Mouse (Mus musculus) lung, embryonic 14.5 days (tissue): ENCODE results near the gene Tmsb15b1. TPM values are rescaled to one million over a fixed set of nuclear protein-coding genes. Genes with fewer than 3 reads are reported as not detected.

Experiments used
- ATAC-seq: fragments of 200-750 bp; cut with Nextera tagmentation; 2 replicates; pipeline ENCODE4 v1.8.0; 2017; ENCODE audit warnings: mild to moderate bottlenecking, moderate TSS enrichment, moderate library complexity; ENCODE audit not compliant: insufficient read depth
- DNase-seq: peaks from one replicate; pipeline ENCODE4 v3.0.0-alpha.2; 2015
- H3K27ac ChIP-seq: fragments of 300-500 bp; sonication (generic); 2 replicates; pipeline ENCODE4 v1.5.1; 2014; ENCODE audit warnings: low read depth, mild to moderate bottlenecking, moderate library complexity
- H3K27me3 ChIP-seq: fragments of 300-500 bp; sonication (generic); 2 replicates; pipeline ENCODE4 v1.6.1; 2014; ENCODE audit warnings: low read length, control low read depth; ENCODE audit not compliant: insufficient read depth
- H3K36me3 ChIP-seq: fragments of 300-500 bp; sonication (generic); 2 replicates; pipeline ENCODE4 v1.6.1; 2014; ENCODE audit warnings: control low read depth; ENCODE audit not compliant: insufficient read depth
- H3K4me1 ChIP-seq: fragments of 300-500 bp; sonication (generic); 2 replicates; pipeline ENCODE4 v1.6.1; 2014; ENCODE audit warnings: antibody characterized with exemption, control low read depth; ENCODE audit not compliant: insufficient read depth
- H3K4me2 ChIP-seq: fragments of 300-500 bp; sonication (generic); 2 replicates; pipeline ENCODE4 v1.6.1; 2014; ENCODE audit warnings: mild to moderate bottlenecking
- H3K4me3 ChIP-seq: fragments of 300-500 bp; sonication (generic); 2 replicates; pipeline ENCODE4 v1.5.1; 2014; ENCODE audit warnings: low read depth, low read length
- H3K9ac ChIP-seq: fragments of 300-500 bp; sonication (generic); 2 replicates; pipeline ENCODE4 v1.6.1; 2014
- H3K9me3 ChIP-seq: fragments of 300-500 bp; sonication (generic); 2 replicates; pipeline ENCODE4 v1.6.1; 2016; ENCODE audit warnings: low read depth, low read length, control low read depth
- CTCF ChIP-seq: IDR thresholded peaks from 2 replicates; pipeline ENCODE4 v1.5.1; 2016; ENCODE audit warnings: antibody characterized with exemption, low read depth
- WGBS: fragments of 180-500 bp; shearing (Covaris S2); extraction: QIAGEN DNeasy Blood & Tissue Kit; methylation state at CpG from one replicate; pipeline ENCODE4 v1.1.7; 2014; 5-methylcytosine and 5-hydroxymethylcytosine counted together
- polyA plus RNA-seq: library from polyadenylated mRNA; unstranded; fragments of >200 nt; fragmentation: Nextera tagmentation; extraction: Ambion mirVana; gene quantifications from 2 replicates; pipeline ENCODE4 v1.2.1, GENCODE M21; 2014

Gene Tmsb15b1
- polyA plus RNA-seq, 1 experiment from 2014 or later, result 22.3 TPM

- Histone ChIP-seq H3K27ac (no peak overlapping the region), H3K27me3 (no peaks in the 10 kb centered on the region), H3K9ac (no peak overlapping the region), H3K4me2 (no peak overlapping the region), H3K36me3 (no peaks in the 10 kb centered on the region), H3K9me3 (no peaks in the 10 kb centered on the region), H3K4me1 (no peaks in the 10 kb centered on the region), H3K4me3 (no peak overlapping the region)
- DNase-seq (no peak), ATAC-seq (no peak)
- 8% methylated on average over 3 of the region's 3 CpGs for WGBS
- no peak for TF ChIP-seq CTCF
These were observed 38.7 kb downstream of the Tmsb15b1 start for GRCm38 (mm10) chrX:136937985-136938384.

- ATAC-seq, result no peak
- no peak within 1 kb of the TSS for H3K4me3 ChIP-seq
- H3K9ac ChIP-seq, result no peak within 1 kb of the TSS
- H3K4me1 ChIP-seq, result no peaks in the 10 kb centered on the region
- WGBS, result 92% methylated on average over 14 of the region's 14 CpGs
- H3K36me3 ChIP-seq, result no peaks in the 10 kb centered on the region
- H3K27ac ChIP-seq, result no peak within 1 kb of the TSS
- no peaks in the 10 kb centered on the region for H3K27me3 ChIP-seq
- no peaks in the 10 kb centered on the region for H3K9me3 ChIP-seq
- no peak within 1 kb of the TSS for H3K4me2 ChIP-seq
- DNase-seq, result no peak
- TF ChIP-seq CTCF, result no peak
These were observed 49.6 kb downstream of the Tmsb15b1 start, which contains the start of gene H2bfm for GRCm38 (mm10) chrX:136927031-136927430. Gene H2bfm, plus strand, starts transcription at chrX:136927325.

DNA sequence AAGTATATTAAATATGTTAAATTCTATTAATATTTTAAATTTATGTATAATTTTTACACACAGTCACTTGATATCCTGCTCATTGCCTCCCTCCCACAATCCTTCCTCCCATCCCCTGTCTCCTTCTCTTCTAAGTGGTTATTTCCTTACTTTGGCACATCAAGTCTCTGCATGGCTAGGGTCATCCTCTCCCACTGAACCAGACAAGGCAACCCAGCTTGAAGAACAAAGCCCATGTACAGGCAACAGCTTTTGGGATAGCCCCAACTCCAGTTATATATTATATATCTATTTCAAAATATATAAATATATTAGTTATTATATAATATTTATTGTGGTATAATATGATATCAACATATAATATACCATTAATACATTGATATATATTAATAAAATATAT lies 50.8 kb downstream of the Tmsb15b1 start:
- no peaks in the 10 kb centered on the region for H3K27me3 ChIP-seq
- no peak overlapping the region for H3K27ac ChIP-seq
- DNase-seq, result no peak
- TF ChIP-seq CTCF, result no peak
- no peak overlapping the region for H3K4me3 ChIP-seq
- H3K36me3 ChIP-seq, result no peaks in the 10 kb centered on the region
- no peak overlapping the region for H3K9ac ChIP-seq
- no peak overlapping the region for H3K4me2 ChIP-seq
- ATAC-seq, result no peak
- no peaks in the 10 kb centered on the region for H3K9me3 ChIP-seq
- no peaks in the 10 kb centered on the region for H3K4me1 ChIP-seq

Other genes starting within 250 kb of the Tmsb15b1 start
- gene Morf4l2, start 233.2 kb downstream of the Tmsb15b1 start, polyA plus RNA-seq, result 572 and 614 TPM in 2 replicates
- gene Glra4, start 196.7 kb downstream of the Tmsb15b1 start, polyA plus RNA-seq, result 0.13 TPM in 1 of 2 replicates, not detected in the other
- 2.0 and 2.3 TPM in 2 replicates for gene Plp1, start 154.2 kb downstream of the Tmsb15b1 start, polyA plus RNA-seq
- gene Rab9b, start 108.1 kb downstream of the Tmsb15b1 start, polyA plus RNA-seq, result 0.04 and 0.16 TPM in 2 replicates
- gene H2bfm, start 49.5 kb downstream of the Tmsb15b1 start, polyA plus RNA-seq, result not detected in 2 replicates
- gene Tmsb15b2, start 1.4 kb downstream of the Tmsb15b1 start, polyA plus RNA-seq, result 27.6 and 44.5 TPM in 2 replicates
- 1.6 and 3.4 TPM in 2 replicates for gene Tmsb15l, start within 50 bp of the Tmsb15b1 start, polyA plus RNA-seq
- gene Zcchc18, start 16.3 kb upstream of the Tmsb15b1 start, polyA plus RNA-seq, result 13.4 and 15.6 TPM in 2 replicates
- 11.1 and 11.4 TPM in 2 replicates for gene Slc25a53, start 61.4 kb upstream of the Tmsb15b1 start, polyA plus RNA-seq
- gene Fam199x, start 72.7 kb upstream of the Tmsb15b1 start, polyA plus RNA-seq, result 14.3 and 14.9 TPM in 2 replicates
- not detected in 2 replicates for gene Esx1, start 145.2 kb upstream of the Tmsb15b1 start, polyA plus RNA-seq